Mouse (Mus musculus): ENCODE measurements around the gene Ldlrad3.

DNA sequence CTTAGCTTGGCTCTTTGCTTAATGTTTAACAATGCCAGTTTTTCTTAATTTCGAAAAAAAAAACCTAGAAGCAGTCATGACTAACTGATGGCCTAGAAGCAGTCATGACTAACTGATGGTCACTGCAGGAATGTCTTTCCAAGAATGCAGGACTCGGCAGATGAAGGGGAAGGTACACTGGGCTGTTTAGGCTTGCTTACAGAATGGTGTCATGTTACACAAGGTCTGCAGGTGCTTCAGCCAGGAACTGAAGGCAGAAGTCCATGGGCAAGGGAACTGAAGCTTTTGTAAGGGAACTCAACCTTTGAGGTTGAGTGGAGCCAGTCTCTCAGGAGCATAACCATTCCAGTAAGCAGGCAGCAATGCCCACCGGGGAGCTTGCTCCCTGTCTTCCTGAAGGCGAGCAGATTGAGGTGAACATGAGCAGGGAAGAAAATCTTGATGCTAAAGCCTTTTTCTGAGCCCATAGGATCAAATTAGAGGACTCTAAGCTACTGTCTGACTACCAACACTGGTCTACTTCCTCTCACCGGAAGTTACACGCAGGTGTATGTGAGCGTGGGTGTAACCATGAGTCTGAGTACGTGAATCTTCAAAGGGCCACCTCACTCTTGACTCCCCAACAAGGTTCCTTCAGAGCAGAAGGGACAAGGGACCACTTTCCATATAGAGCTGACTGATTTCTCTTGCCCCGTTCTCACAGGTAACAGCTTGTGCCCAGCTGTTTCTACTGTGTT lies 193.4 kb downstream of the Ldlrad3 start:
- no peak for TF ChIP-seq EP300 (IDR thresholded peaks at IDR 0.05; ENCODE audit: low read depth)
- no peak for TF ChIP-seq CTCF (IDR thresholded peaks at IDR 0.05; ENCODE audit: low read depth)
